Mouse (Mus musculus) lung, adult 2 months (tissue): ENCODE results near the gene Hist1h4d. TPM values are rescaled to one million over a fixed set of nuclear protein-coding genes. Genes with fewer than 3 reads are reported as not detected.
"Not testable (repeated sequence)": the region's sequence is repeated elsewhere in the genome, so short reads cannot be mapped to it uniquely, and the experiment has no call there.

Experiments used
- DNase-seq: peaks from one replicate; pipeline ENCODE4 v3.0.0; 2022
- H3K4me1 ChIP-seq: fragments of 200-500 bp; 2 replicates; pipeline ENCODE4 v1.6.1; 2011; ENCODE audit warnings: low read length; ENCODE audit not compliant: control insufficient read depth, insufficient read depth
- H3K4me3 ChIP-seq: fragments of 200-500 bp; replicated peaks from 2 replicates; pipeline ENCODE3; 2011; ENCODE audit warnings: low read depth, mild to moderate bottlenecking, control low read depth, low read length; ENCODE audit errors: extremely low read depth
- CTCF ChIP-seq: fragments of 200-500 bp; IDR thresholded peaks from 2 replicates; pipeline ENCODE4 v1.5.1; 2011; ENCODE audit warnings: mild to moderate bottlenecking, low read length, control low read depth; ENCODE audit not compliant: insufficient read depth
- POLR2A ChIP-seq: fragments of 200-500 bp; IDR thresholded peaks from 2 replicates; pipeline ENCODE4 v1.6.1; 2011; ENCODE audit warnings: low read depth, mild to moderate bottlenecking, control low read depth, low read length, borderline replicate concordance; ENCODE audit errors: extremely low read depth
- WGBS: fragments of 180-500 bp; shearing (Covaris S2); methylation state at CpG from one replicate; pipeline ENCODE4 v1.1.7; 2018; 5-methylcytosine and 5-hydroxymethylcytosine counted together
- polyA plus RNA-seq: library from polyadenylated mRNA; depleted of rRNA; stranded (reverse); fragments of >200 nt; gene quantifications from 2 replicates; pipeline ENCODE4 v1.2.3, GENCODE M21; 2012

The Hist1h4d gene
- polyA plus RNA-seq, 1 experiment, result 9.0 TPM

- peaks cover 2% of the 10 kb centered on the region; the same call in 1 of the 2 replicates for H3K4me1 ChIP-seq
- DNase-seq, result no peak
- no peak overlapping the region for H3K4me3 ChIP-seq
- TF ChIP-seq CTCF (no peak), POLR2A (no peak)
- WGBS, result 81% methylated on average over 5 of the region's 5 CpGs
These were observed 43.1 kb upstream of the Hist1h4d start for GRCm38 (mm10) chr13:23538249-23538648.

- 58% methylated on average over 1 of the region's 1 CpGs for WGBS
- H3K4me3 ChIP-seq, H3K4me1 ChIP-seq, DNase-seq: not testable (repeated sequence)
These were observed 41.6 kb upstream of the Hist1h4d start for GRCm38 (mm10) chr13:23539821-23540220.

- H3K4me3 ChIP-seq, result no peak overlapping the region
- 88% methylated on average over 3 of the region's 3 CpGs for WGBS
- TF ChIP-seq CTCF (no peak), POLR2A (no peak)
- DNase-seq, result no peak
- H3K4me1 ChIP-seq, result peaks cover 2% of the 10 kb centered on the region; the same call in 1 of the 2 replicates
These were observed 39.9 kb upstream of the Hist1h4d start for GRCm38 (mm10) chr13:23541497-23541896.

GRCm38 (mm10) chr13:23542225-23542980 is 39.0 kb upstream of the Hist1h4d start:
- not testable (repeated sequence) for DNase-seq, H3K4me1 ChIP-seq
- peak overlapping the region; percentile 41 for H3K4me3 ChIP-seq
- WGBS, result 14% methylated on average over 3 of the region's 3 CpGs

- H3K4me1 ChIP-seq, result not testable (repeated sequence)
- TF ChIP-seq POLR2A, result peak; percentile 35; the same call in 1 of the 2 replicates
- peak; percentile 67 for DNase-seq
- WGBS, result under 1% methylated on average over 36 of the region's 42 CpGs
- H3K4me3 ChIP-seq, result peak within 1 kb of the TSS; percentile 71
These were observed 38.3 kb upstream of the Hist1h4d start, which contains the start of gene Hist1h2bh for GRCm38 (mm10) chr13:23542999-23543607. Gene Hist1h2bh, minus strand, starts transcription at chr13:23543392.

GRCm38 (mm10) chr13:23543965-23544786 is 37.2 kb upstream of the Hist1h4d start, which contains the start of gene Hist1h3f:
Gene Hist1h3f, plus strand, starts transcription at chr13:23544052.
- peak; percentile 71 for DNase-seq
- peak; percentile 84 for TF ChIP-seq POLR2A
- TF ChIP-seq CTCF, result no peak
- under 1% methylated on average over 35 of the region's 45 CpGs for WGBS

GRCm38 (mm10) chr13:23544787-23545120 is 36.6 kb upstream of the Hist1h4d start:
- H3K4me3 ChIP-seq, result peak overlapping the region; percentile 24
- DNase-seq, H3K4me1 ChIP-seq: not testable (repeated sequence)
- under 1% methylated on average over 13 of the region's 14 CpGs for WGBS

More at GRCm38 (mm10) chr13:23543965-23544786, 37.2 kb upstream of the Hist1h4d start, which contains the start of gene Hist1h3f:
- H3K4me1 ChIP-seq, result peaks cover 2% of the 10 kb centered on the region; the same call in 1 of the 2 replicates
- H3K4me3 ChIP-seq, result peak within 1 kb of the TSS; percentile 71

- WGBS, result 72% methylated on average over 5 of the region's 5 CpGs
- TF ChIP-seq POLR2A (no peak), CTCF (no peak)
- DNase-seq, result no peak
- H3K4me1 ChIP-seq, result peaks cover 2% of the 10 kb centered on the region; the same call in 1 of the 2 replicates
- no peak overlapping the region for H3K4me3 ChIP-seq
These were observed 34.7 kb upstream of the Hist1h4d start for GRCm38 (mm10) chr13:23546694-23547093.

- Histone ChIP-seq H3K4me1 (peaks cover 3% of the 10 kb centered on the region; the same call in 1 of the 2 replicates), H3K4me3 (no peak overlapping the region)
- WGBS, result 5% methylated on average over 3 of the region's 3 CpGs
- TF ChIP-seq POLR2A (no peak), CTCF (no peak)
- no peak for DNase-seq
These were observed 30.6 kb upstream of the Hist1h4d start for GRCm38 (mm10) chr13:23550761-23551145.
